Mouse (Mus musculus): ENCODE data around the gene Bdnf. TPM values are rescaled to one million over a fixed set of nuclear protein-coding genes. Genes with fewer than 3 reads are reported as not detected.
A peak's percentile ranks its signal among the peaks of the same experiment; 100 is the strongest.

Bdnf gene
- polyA plus RNA-seq, 1 experiment from 2014 or later: 2.1 TPM

DNA sequence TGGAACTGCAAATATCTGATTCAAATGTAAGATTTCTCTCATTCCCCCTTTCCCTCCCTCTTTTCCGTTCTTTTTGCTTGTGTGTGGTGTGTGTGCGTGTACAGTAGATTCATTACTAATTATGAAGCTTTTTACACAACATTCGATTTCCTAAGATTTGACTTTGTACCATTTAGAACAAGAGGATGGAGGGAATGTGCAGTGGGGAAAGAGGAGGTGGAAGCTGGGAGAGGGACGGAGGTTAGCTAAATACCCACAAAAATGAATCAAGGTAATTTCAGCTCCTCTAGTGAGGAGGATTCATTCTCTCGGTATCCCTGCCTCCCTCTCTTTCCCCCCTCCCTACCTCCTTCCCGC, 2.1 kb downstream of the Bdnf start:
- Histone ChIP-seq H3K27ac (replicated peaks) (no peak overlapping the region), H3K27me3 (ENCODE audit: control insufficient read depth, insufficient read depth, low read length) (peaks cover 19% of the 10 kb centered on the region), H3K4me1 (replicated peaks; ENCODE audit: control insufficient read depth, insufficient read depth) (no peaks in the 10 kb centered on the region; the same call in 1 of the 2 replicates), H3K4me2 (replicated peaks; ENCODE audit: low read depth) (no peak overlapping the region), H3K4me3 (ENCODE audit: low read depth, low read length) (no peak overlapping the region), H3K9me3 (ENCODE audit: control insufficient read depth, low read length) (no peaks in the 10 kb centered on the region), H3K9ac (ENCODE audit: low read length) (no peak overlapping the region), H3K36me3 (ENCODE audit: control insufficient read depth, insufficient read depth, low read length) (no peaks in the 10 kb centered on the region)
- ATAC-seq (ENCODE audit: low FRiP score, low TSS enrichment) (no peak), DNase-seq (ENCODE audit: low spot score) (no peak)
- WGBS: 0% methylated on average over 6 of the region's 6 CpGs
- TF ChIP-seq CTCF (IDR thresholded peaks at IDR 0.05; ENCODE audit: low read depth) (no peak), EP300 (optimal IDR thresholded peaks at IDR 0.05) (no peak)

DNA sequence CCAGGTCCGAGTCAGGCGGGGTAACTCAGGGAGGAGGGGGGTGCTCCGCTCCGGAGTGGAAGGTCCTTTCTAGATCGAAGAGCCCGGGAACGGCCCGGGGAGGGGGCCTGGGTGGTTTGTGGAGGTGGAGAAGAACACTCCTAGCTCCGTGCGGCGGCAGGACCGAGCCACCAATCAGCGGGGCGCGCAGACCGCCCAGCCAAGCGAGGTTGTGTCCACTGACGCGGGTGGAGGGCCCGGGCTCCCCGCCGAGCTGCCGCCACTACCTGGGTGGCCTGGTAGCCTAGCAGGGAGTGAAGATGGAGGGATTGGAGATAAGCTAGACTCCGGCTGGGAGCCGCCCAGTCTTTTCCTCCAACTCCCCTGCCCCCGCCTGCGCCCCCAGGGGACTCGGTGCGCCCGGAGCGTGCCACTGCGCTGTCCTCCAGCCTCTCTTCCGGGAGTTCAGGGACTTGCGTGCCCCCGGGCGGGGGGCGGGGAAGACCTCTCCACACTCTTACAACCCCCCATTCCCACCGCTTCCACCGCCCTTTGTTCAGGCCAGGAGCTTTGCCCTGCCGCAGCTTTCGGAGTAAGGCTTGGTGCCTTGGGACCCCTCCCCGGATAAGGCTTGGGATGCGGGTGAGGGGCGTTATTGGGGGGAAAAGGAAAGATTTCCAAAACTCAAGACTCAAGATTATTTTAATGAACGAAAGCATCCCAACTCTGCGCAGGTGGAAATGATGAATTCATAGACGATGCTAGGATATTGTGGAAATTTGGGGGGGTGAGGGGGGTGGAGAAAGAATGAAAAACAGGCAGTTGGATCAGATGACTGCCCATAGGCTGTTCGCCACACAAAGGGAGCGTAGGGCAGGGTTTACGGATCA, 3.0 kb downstream of the Bdnf start:
- DNase-seq (ENCODE audit: low spot score) (peak; percentile 18), ATAC-seq (ENCODE audit: low FRiP score, low TSS enrichment) (0 out of 2 replicates have a peak, but pooled peaks have one; percentile 35)
- peak overlapping the region; percentile 64 for H3K4me2 ChIP-seq (replicated peaks; ENCODE audit: low read depth)
- no peaks in the 10 kb centered on the region; the same call in 1 of the 2 replicates for H3K4me1 ChIP-seq (replicated peaks; ENCODE audit: control insufficient read depth, insufficient read depth)
- H3K9me3 ChIP-seq (ENCODE audit: control insufficient read depth, low read length): no peaks in the 10 kb centered on the region
- WGBS: under 1% methylated on average over 50 of the region's 50 CpGs
- no peak overlapping the region for H3K9ac ChIP-seq (ENCODE audit: low read length)
- TF ChIP-seq CTCF (IDR thresholded peaks at IDR 0.05; ENCODE audit: low read depth): no peak
- no peak for TF ChIP-seq EP300 (optimal IDR thresholded peaks at IDR 0.05)
- no peaks in the 10 kb centered on the region for H3K36me3 ChIP-seq (ENCODE audit: control insufficient read depth, insufficient read depth, low read length)
- no peak overlapping the region for H3K27ac ChIP-seq (replicated peaks)
- H3K27me3 ChIP-seq (ENCODE audit: control insufficient read depth, insufficient read depth, low read length): peaks cover 19% of the 10 kb centered on the region
- peak overlapping the region; percentile 36 for H3K4me3 ChIP-seq (ENCODE audit: low read depth, low read length)

DNA sequence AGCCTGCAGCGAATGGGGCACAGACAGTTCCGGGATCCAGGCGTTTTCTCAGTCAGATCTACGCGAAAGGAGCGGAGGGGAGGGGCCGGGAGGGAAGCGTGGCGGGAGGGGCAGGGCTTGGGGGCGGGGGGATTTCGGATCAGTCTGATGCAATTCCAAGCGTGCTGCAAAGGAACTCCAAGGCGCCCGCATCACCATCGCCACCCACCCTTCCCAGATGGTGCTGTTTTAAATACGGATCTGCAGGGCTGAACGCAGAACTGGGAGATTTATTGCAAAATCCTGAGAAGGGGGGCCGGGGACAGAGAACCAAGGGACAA, 3.5 kb downstream of the Bdnf start:
- TF ChIP-seq CTCF (IDR thresholded peaks at IDR 0.05; ENCODE audit: low read depth) (no peak), EP300 (optimal IDR thresholded peaks at IDR 0.05) (no peak)
- peaks cover 19% of the 10 kb centered on the region for H3K27me3 ChIP-seq (ENCODE audit: control insufficient read depth, insufficient read depth, low read length)
- DNase-seq (ENCODE audit: low spot score) (peak; percentile 25), ATAC-seq (ENCODE audit: low FRiP score, low TSS enrichment) (no peak)
- H3K4me1 ChIP-seq (replicated peaks; ENCODE audit: control insufficient read depth, insufficient read depth): no peaks in the 10 kb centered on the region; the same call in 1 of the 2 replicates
- no peak overlapping the region for H3K9ac ChIP-seq (ENCODE audit: low read length)
- peak overlapping the region; percentile 36 for H3K4me3 ChIP-seq (ENCODE audit: low read depth, low read length)
- H3K27ac ChIP-seq (replicated peaks): no peak overlapping the region
- 1% methylated on average over 16 of the region's 18 CpGs for WGBS
- H3K4me2 ChIP-seq (replicated peaks; ENCODE audit: low read depth): peak overlapping the region; percentile 64
- H3K9me3 ChIP-seq (ENCODE audit: control insufficient read depth, low read length): no peaks in the 10 kb centered on the region
- no peaks in the 10 kb centered on the region for H3K36me3 ChIP-seq (ENCODE audit: control insufficient read depth, insufficient read depth, low read length)

DNA sequence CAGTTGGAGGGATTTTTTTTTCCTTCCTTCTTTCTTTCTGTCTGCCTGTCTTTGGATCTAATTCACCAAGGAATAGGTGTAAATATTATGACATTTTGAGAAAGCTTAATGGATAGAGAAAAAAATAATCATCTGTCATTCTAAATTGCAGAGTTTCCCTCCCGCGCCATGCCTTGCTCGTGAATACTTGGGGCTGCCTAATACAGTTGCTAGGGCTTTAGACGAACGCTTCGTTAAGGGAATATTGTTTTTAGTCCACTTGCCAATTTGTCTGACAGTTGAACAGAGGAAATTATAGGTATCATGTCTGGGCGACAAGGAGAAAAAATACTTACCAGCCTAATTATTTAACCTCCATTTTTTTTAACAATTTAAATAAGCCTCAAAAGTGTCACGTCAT, 4.0 kb downstream of the Bdnf start:
- Histone ChIP-seq H3K27me3 (ENCODE audit: control insufficient read depth, insufficient read depth, low read length) (peaks cover 19% of the 10 kb centered on the region), H3K4me3 (ENCODE audit: low read depth, low read length) (peak overlapping the region; percentile 36), H3K27ac (replicated peaks) (no peak overlapping the region), H3K9me3 (ENCODE audit: control insufficient read depth, low read length) (no peaks in the 10 kb centered on the region), H3K36me3 (ENCODE audit: control insufficient read depth, insufficient read depth, low read length) (no peaks in the 10 kb centered on the region), H3K4me1 (replicated peaks; ENCODE audit: control insufficient read depth, insufficient read depth) (no peaks in the 10 kb centered on the region; the same call in 1 of the 2 replicates), H3K9ac (ENCODE audit: low read length) (no peak overlapping the region), H3K4me2 (replicated peaks; ENCODE audit: low read depth) (peak overlapping the region; percentile 64)
- 5% methylated on average over 8 of the region's 8 CpGs for WGBS
- ATAC-seq (ENCODE audit: low FRiP score, low TSS enrichment): no peak
- TF ChIP-seq EP300 (optimal IDR thresholded peaks at IDR 0.05) (no peak), CTCF (IDR thresholded peaks at IDR 0.05; ENCODE audit: low read depth) (no peak)
- DNase-seq (ENCODE audit: low spot score): no peak

DNA sequence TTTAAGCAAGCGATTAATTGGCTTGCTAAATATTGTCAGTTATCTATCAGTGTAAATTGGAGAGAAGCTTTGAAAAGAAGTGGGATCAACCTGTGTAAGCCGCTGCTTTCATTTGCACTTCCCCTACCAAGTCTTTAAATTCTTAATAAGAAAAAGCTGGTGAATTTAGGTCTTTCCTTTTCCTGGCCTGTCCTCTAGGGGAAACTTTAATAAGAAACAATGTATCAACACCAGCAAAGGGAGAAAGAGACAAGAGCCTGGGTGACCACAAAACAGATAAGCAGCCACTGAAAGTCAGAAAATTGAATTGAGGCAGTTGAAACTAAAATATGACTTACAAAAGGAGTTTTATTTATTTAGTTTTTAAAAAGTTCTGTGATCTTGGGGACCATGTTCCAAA, 4.9 kb downstream of the Bdnf start:
- no peak overlapping the region for H3K4me3 ChIP-seq (ENCODE audit: low read depth, low read length)
- no peak overlapping the region for H3K27ac ChIP-seq (replicated peaks)
- 77% methylated on average over 2 of the region's 2 CpGs for WGBS
- H3K9ac ChIP-seq (ENCODE audit: low read length): no peak overlapping the region
- no peak overlapping the region for H3K4me2 ChIP-seq (replicated peaks; ENCODE audit: low read depth)
- DNase-seq (ENCODE audit: low spot score) (no peak), ATAC-seq (ENCODE audit: low FRiP score, low TSS enrichment) (no peak)
- no peaks in the 10 kb centered on the region; the same call in 1 of the 2 replicates for H3K4me1 ChIP-seq (replicated peaks; ENCODE audit: control insufficient read depth, insufficient read depth)
- H3K27me3 ChIP-seq (ENCODE audit: control insufficient read depth, insufficient read depth, low read length): peaks cover 14% of the 10 kb centered on the region
- no peaks in the 10 kb centered on the region for H3K9me3 ChIP-seq (ENCODE audit: control insufficient read depth, low read length)
- H3K36me3 ChIP-seq (ENCODE audit: control insufficient read depth, insufficient read depth, low read length): no peaks in the 10 kb centered on the region
- no peak for TF ChIP-seq CTCF (IDR thresholded peaks at IDR 0.05; ENCODE audit: low read depth)
- no peak for TF ChIP-seq EP300 (optimal IDR thresholded peaks at IDR 0.05)

DNA sequence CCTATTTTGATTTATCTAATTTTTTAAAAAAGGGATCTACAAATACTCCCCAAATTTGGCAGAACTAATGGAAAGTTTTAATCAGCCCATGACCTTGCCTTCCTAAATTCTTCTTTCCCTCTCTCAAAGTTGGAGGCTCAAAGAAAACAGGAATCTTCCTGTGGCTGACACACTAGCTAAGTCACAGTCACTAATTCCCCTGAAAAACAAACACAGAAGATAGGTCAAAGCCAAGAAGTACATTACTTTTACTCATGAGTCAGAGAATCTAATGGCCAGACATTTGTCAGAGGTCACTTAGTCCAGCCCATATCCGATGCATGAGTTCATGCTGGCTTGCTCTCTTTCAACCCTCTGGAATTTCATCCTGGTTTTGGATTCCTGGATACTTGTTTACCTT, 6.6 kb downstream of the Bdnf start:
- Histone ChIP-seq H3K9me3 (ENCODE audit: control insufficient read depth, low read length) (no peaks in the 10 kb centered on the region), H3K27ac (replicated peaks) (no peak overlapping the region), H3K36me3 (ENCODE audit: control insufficient read depth, insufficient read depth, low read length) (no peaks in the 10 kb centered on the region), H3K4me2 (replicated peaks; ENCODE audit: low read depth) (no peak overlapping the region), H3K27me3 (ENCODE audit: control insufficient read depth, insufficient read depth, low read length) (peaks cover 7% of the 10 kb centered on the region), H3K4me1 (replicated peaks; ENCODE audit: control insufficient read depth, insufficient read depth) (no peaks in the 10 kb centered on the region; the same call in 1 of the 2 replicates), H3K4me3 (ENCODE audit: low read depth, low read length) (no peak overlapping the region), H3K9ac (ENCODE audit: low read length) (no peak overlapping the region)
- DNase-seq (ENCODE audit: low spot score) (no peak), ATAC-seq (ENCODE audit: low FRiP score, low TSS enrichment) (no peak)
- 59% methylated on average over 1 of the region's 1 CpGs for WGBS
- no peak for TF ChIP-seq CTCF (IDR thresholded peaks at IDR 0.05; ENCODE audit: low read depth)
- no peak for TF ChIP-seq EP300 (optimal IDR thresholded peaks at IDR 0.05)
